Mouse (Mus musculus) C2C12 (cell line): ENCODE results near the gene Sorcs2.

Experiments used
- CEBPB ChIP-seq: IDR thresholded peaks from one replicate; pipeline ENCODE4 v1.6.1; 2011; ENCODE audit warnings: low read depth, mild to moderate bottlenecking, control low read depth, moderate library complexity
- CTCF ChIP-seq: IDR thresholded peaks from one replicate; pipeline ENCODE4 v1.5.1; 2011; ENCODE audit not compliant: control insufficient read depth, insufficient read depth, insufficient read length
- FOSL1 ChIP-seq: IDR thresholded peaks from one replicate; pipeline ENCODE4 v1.8.0; 2011; ENCODE audit warnings: mild to moderate bottlenecking, low read length; ENCODE audit not compliant: poor library complexity, insufficient read depth, severe bottlenecking
- MAX ChIP-seq: IDR thresholded peaks from one replicate; pipeline ENCODE4 v1.6.1; 2011; ENCODE audit warnings: mild to moderate bottlenecking, control low read depth
- MYOD1 ChIP-seq: IDR thresholded peaks from one replicate; pipeline ENCODE4 v1.6.1; 2011; ENCODE audit warnings: low read depth; ENCODE audit not compliant: control insufficient read depth, insufficient read length
- MYOG ChIP-seq: IDR thresholded peaks from one replicate; pipeline ENCODE4 v1.6.1; 2011; ENCODE audit not compliant: control insufficient read depth, insufficient read length; ENCODE audit errors: extremely low read depth
- USF1 ChIP-seq: IDR thresholded peaks from one replicate; pipeline ENCODE4 v1.6.1; 2011; ENCODE audit warnings: low read depth, mild to moderate bottlenecking, control low read depth, moderate library complexity

DNA sequence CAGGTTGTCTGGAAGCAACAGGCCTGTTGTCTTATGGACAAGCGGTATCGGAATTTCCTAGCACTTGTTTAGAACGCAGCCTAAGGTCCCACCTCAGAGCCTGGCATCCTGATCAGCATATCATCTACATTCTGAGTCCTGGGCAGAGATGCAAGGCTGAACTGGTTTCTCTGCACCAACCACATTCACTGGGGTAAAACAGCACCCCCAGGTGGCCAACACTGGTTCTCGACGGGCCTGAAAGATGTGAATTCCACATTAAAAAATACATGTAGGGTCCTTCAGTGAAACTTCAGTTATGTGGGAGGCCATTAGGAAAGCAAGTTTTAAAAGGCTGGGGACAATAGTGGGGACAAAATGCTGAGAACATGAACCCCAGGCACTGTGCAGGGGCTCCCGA is 174.2 kb downstream of the Sorcs2 start:
- TF ChIP-seq CEBPB (no peak), CTCF (no peak), MYOG (no peak), FOSL1 (no peak), USF1 (no peak), MAX (no peak), MYOD1 (no peak)
